Mouse (Mus musculus) olfactory bulb, adult 2 months (tissue): ENCODE measurements at regions not wholly inside any gene's neighbourhood (a gene's known extent, or its start where the extent isn't known, plus 50 kb on each side); places are given as distances from the start of the nearest gene placed in this dataset.

Source experiments
- H3K27ac ChIP-seq: fragments of 200-500 bp; 2 replicates; pipeline ENCODE4 v1.5.1; 2012; ENCODE audit warnings: low read depth, low read length; ENCODE audit not compliant: insufficient read depth
- H3K4me1 ChIP-seq: fragments of 200-500 bp; 2 replicates; pipeline ENCODE4 v1.6.1; 2012; ENCODE audit warnings: low read length; ENCODE audit not compliant: control insufficient read depth, insufficient read depth
- H3K4me3 ChIP-seq: fragments of 200-500 bp; 2 replicates; pipeline ENCODE4 v1.5.1; 2012; ENCODE audit warnings: mild to moderate bottlenecking, low read depth, low read length, moderate library complexity; ENCODE audit not compliant: insufficient read depth
- CTCF ChIP-seq: fragments of 200-500 bp; IDR thresholded peaks from 2 replicates; pipeline ENCODE4 v1.5.1; 2012; ENCODE audit warnings: low read depth, mild to moderate bottlenecking, low read length, moderate library complexity; ENCODE audit not compliant: insufficient read depth
- POLR2A ChIP-seq: fragments of 200-500 bp; IDR thresholded peaks from 2 replicates; pipeline ENCODE4 v1.6.1; 2012; ENCODE audit warnings: mild to moderate bottlenecking, low read depth, low read length, moderate library complexity; ENCODE audit not compliant: insufficient read depth
- WGBS: fragments of 180-500 bp; shearing (Covaris S2); methylation state at CpG from one replicate; pipeline ENCODE4 v1.1.7; 2018; 5-methylcytosine and 5-hydroxymethylcytosine counted together

- no peak overlapping the region for H3K4me3 ChIP-seq
- no peaks in the 10 kb centered on the region for H3K4me1 ChIP-seq
- 77% methylated on average over 10 of the region's 10 CpGs for WGBS
- H3K27ac ChIP-seq, result no peak overlapping the region
- no peak for TF ChIP-seq CTCF
Measured at GRCm38 (mm10) chr4:137190625-137191024, 86.7 kb upstream of the Wnt4 start.

GRCm38 (mm10) chr4:137189801-137190200 lies 87.5 kb upstream of the Wnt4 start:
- WGBS, result 95% methylated on average over 4 of the region's 4 CpGs
- Histone ChIP-seq H3K4me1 (no peaks in the 10 kb centered on the region), H3K27ac (no peak overlapping the region)

GRCm38 (mm10) chr4:137189058-137189457 lies 88.2 kb upstream of the Wnt4 start:
- no peak overlapping the region for H3K4me3 ChIP-seq
- H3K27ac ChIP-seq, result no peak overlapping the region
- H3K4me1 ChIP-seq, result peaks cover 4% of the 10 kb centered on the region; the same call in 1 of the 2 replicates
- WGBS, result 85% methylated on average over 6 of the region's 6 CpGs
- TF ChIP-seq CTCF, result no peak
- TF ChIP-seq POLR2A, result no peak

More at GRCm38 (mm10) chr4:137189801-137190200, 87.5 kb upstream of the Wnt4 start:
- no peak for TF ChIP-seq CTCF
- TF ChIP-seq POLR2A, result no peak
- H3K4me3 ChIP-seq, result no peak overlapping the region

- no peak overlapping the region for H3K27ac ChIP-seq
- H3K4me3 ChIP-seq, result no peak overlapping the region
- TF ChIP-seq CTCF (no peak), POLR2A (no peak)
- H3K4me1 ChIP-seq, result peaks cover 4% of the 10 kb centered on the region; the same call in 1 of the 2 replicates
- WGBS, result 86% methylated on average over 3 of the region's 3 CpGs
Measured at GRCm38 (mm10) chr4:137187592-137187991, 89.7 kb upstream of the Wnt4 start.

GRCm38 (mm10) chr4:137187051-137187450 lies 90.2 kb upstream of the Wnt4 start:
- WGBS, result 94% methylated on average over 9 of the region's 9 CpGs
- no peak for TF ChIP-seq POLR2A
- no peak for TF ChIP-seq CTCF
- Histone ChIP-seq H3K4me1 (peaks cover 4% of the 10 kb centered on the region; the same call in 1 of the 2 replicates), H3K27ac (no peak overlapping the region), H3K4me3 (no peak overlapping the region)

GRCm38 (mm10) chr4:137185001-137185400 lies 92.3 kb upstream of the Wnt4 start:
- Histone ChIP-seq H3K4me1 (peaks cover 4% of the 10 kb centered on the region; the same call in 1 of the 2 replicates), H3K4me3 (no peak overlapping the region), H3K27ac (no peak overlapping the region)
- no peak for TF ChIP-seq POLR2A
- no peak for TF ChIP-seq CTCF
- 94% methylated on average over 4 of the region's 4 CpGs for WGBS

- no peak for TF ChIP-seq CTCF
- TF ChIP-seq POLR2A, result no peak
- H3K4me3 ChIP-seq, result no peak overlapping the region
- H3K27ac ChIP-seq, result no peak overlapping the region
- H3K4me1 ChIP-seq, result peaks cover 4% of the 10 kb centered on the region; the same call in 1 of the 2 replicates
- WGBS, result 67% methylated on average over 10 of the region's 10 CpGs
Measured at GRCm38 (mm10) chr4:137183181-137183850, 94.0 kb upstream of the Wnt4 start.

- Histone ChIP-seq H3K27ac (no peak overlapping the region), H3K4me3 (no peak overlapping the region), H3K4me1 (peaks cover 4% of the 10 kb centered on the region; the same call in 1 of the 2 replicates)
- TF ChIP-seq POLR2A, result no peak
- no peak for TF ChIP-seq CTCF
- 94% methylated on average over 14 of the region's 14 CpGs for WGBS
Measured at GRCm38 (mm10) chr4:137182547-137182946, 94.7 kb upstream of the Wnt4 start.

- WGBS, result 84% methylated on average over 8 of the region's 8 CpGs
- Histone ChIP-seq H3K4me3 (no peak overlapping the region), H3K4me1 (peaks cover 4% of the 10 kb centered on the region; the same call in 1 of the 2 replicates)
Measured at GRCm38 (mm10) chr4:137181252-137181651, 96.0 kb upstream of the Wnt4 start.

More at GRCm38 (mm10) chr4:137181252-137181651, 96.0 kb upstream of the Wnt4 start:
- no peak overlapping the region for H3K27ac ChIP-seq
- TF ChIP-seq CTCF (no peak), POLR2A (no peak)
